Mouse (Mus musculus) spleen, postnatal 10 days (tissue): ENCODE results near the gene Apeh.

ENCODE experiments used
- DNase-seq, 2 experiments: peaks; one replicate each; pipeline ENCODE4 v3.0.0; 2021 to 2022; ENCODE audit warnings: low spot score in 2 of 2

Gene Apeh

GRCm38 (mm10) chr9:108052411-108052810 is 42.0 kb downstream of the Apeh start:
- DNase-seq: no peak

- DNase-seq: no peak
Observed at GRCm38 (mm10) chr9:108051931-108052220, 42.5 kb downstream of the Apeh start.

- no peak for DNase-seq
Observed at GRCm38 (mm10) chr9:108051184-108051930, 43.0 kb downstream of the Apeh start.

- peak in 1 of 2 experiments; percentile 22 for DNase-seq
Observed at GRCm38 (mm10) chr9:108049561-108050251, 44.7 kb downstream of the Apeh start.

GRCm38 (mm10) chr9:108049016-108049455 is 45.4 kb downstream of the Apeh start, which contains the start of gene Gmppb:
Gene Gmppb (plus strand): TSS chr9:108049242.
- peak; percentile 89 to 97 for DNase-seq

GRCm38 (mm10) chr9:108048566-108048955 is 45.8 kb downstream of the Apeh start:
- DNase-seq: no peak

- no peak for DNase-seq
Observed at GRCm38 (mm10) chr9:108047601-108048565, 46.5 kb downstream of the Apeh start.

GRCm38 (mm10) chr9:108046582-108046981 is 47.8 kb downstream of the Apeh start:
- no peak for DNase-seq

- no peak for DNase-seq
Observed at GRCm38 (mm10) chr9:108044751-108045492, 49.5 kb downstream of the Apeh start.
